Mouse (Mus musculus) embryo, embryonic 10 days (tissue): ENCODE measurements around the gene Epb41.

Source experiments
- DNase-seq: peaks from one replicate; pipeline ENCODE4 v3.0.0-alpha.2; 2015; ENCODE audit warnings: low spot score

The Epb41 gene

GRCm38 (mm10) chr4:132074077-132074932, 816 bp downstream of the Epb41 start, which contains the start of gene Gm10300:
Gene Gm10300, plus strand, starts transcription at chr4:132074697.
- peak; percentile 68 for DNase-seq

- no peak for DNase-seq
These were observed 2.2 kb downstream of the Epb41 start for GRCm38 (mm10) chr4:132072946-132073345.

- DNase-seq = no peak
These were observed 3.0 kb downstream of the Epb41 start for GRCm38 (mm10) chr4:132072156-132072555.

- DNase-seq = no peak
These were observed 3.4 kb downstream of the Epb41 start for GRCm38 (mm10) chr4:132071674-132072073.

GRCm38 (mm10) chr4:132067938-132068235, 7.2 kb downstream of the Epb41 start:
- DNase-seq = no peak

- DNase-seq = no peak
These were observed 7.8 kb downstream of the Epb41 start for GRCm38 (mm10) chr4:132067112-132067937.

- DNase-seq = no peak
These were observed 8.9 kb downstream of the Epb41 start for GRCm38 (mm10) chr4:132066101-132066773.

GRCm38 (mm10) chr4:132065578-132065977, 9.5 kb downstream of the Epb41 start:
- no peak for DNase-seq

GRCm38 (mm10) chr4:132064550-132064949, 10.6 kb downstream of the Epb41 start:
- no peak for DNase-seq

GRCm38 (mm10) chr4:132062934-132063884, 11.9 kb downstream of the Epb41 start:
- DNase-seq = no peak

GRCm38 (mm10) chr4:132062289-132062688, 12.8 kb downstream of the Epb41 start:
- DNase-seq = no peak

- DNase-seq = no peak
These were observed 14.9 kb downstream of the Epb41 start for GRCm38 (mm10) chr4:132060040-132060832.

- no peak for DNase-seq
These were observed 15.6 kb downstream of the Epb41 start for GRCm38 (mm10) chr4:132059541-132059940.

GRCm38 (mm10) chr4:132057311-132057710, 17.8 kb downstream of the Epb41 start:
- DNase-seq = no peak

- no peak for DNase-seq
These were observed 23.5 kb downstream of the Epb41 start for GRCm38 (mm10) chr4:132051321-132052275.

- DNase-seq = no peak
These were observed 25.4 kb downstream of the Epb41 start for GRCm38 (mm10) chr4:132049549-132050200.

- DNase-seq = peak; percentile 94
These were observed 26.1 kb downstream of the Epb41 start for GRCm38 (mm10) chr4:132048995-132049404.
